Mouse (Mus musculus): ENCODE data around the gene Atp8b3.

Gene Atp8b3

DNA sequence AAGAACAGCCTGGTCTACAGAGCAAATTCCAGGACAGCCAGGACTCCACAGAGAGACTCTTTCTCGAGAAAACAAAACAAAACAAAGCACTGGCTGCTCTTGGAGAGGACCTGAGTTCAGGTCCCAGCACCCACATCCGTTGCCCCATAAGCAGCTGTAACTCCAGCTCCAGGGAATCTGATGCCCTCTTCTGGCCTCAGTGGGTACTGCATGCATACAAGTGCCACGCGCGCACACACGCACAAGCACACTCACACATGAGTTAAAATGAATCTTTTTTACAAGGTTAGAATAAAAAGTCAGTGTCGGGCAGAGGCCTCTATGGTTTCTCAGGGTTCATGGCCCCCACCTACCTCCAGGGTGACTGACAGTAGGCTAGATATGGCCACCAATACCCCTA is 15.6 kb downstream of the Atp8b3 start:
- DNase-seq (ENCODE audit: low read depth, low spot score) = no peak

DNA sequence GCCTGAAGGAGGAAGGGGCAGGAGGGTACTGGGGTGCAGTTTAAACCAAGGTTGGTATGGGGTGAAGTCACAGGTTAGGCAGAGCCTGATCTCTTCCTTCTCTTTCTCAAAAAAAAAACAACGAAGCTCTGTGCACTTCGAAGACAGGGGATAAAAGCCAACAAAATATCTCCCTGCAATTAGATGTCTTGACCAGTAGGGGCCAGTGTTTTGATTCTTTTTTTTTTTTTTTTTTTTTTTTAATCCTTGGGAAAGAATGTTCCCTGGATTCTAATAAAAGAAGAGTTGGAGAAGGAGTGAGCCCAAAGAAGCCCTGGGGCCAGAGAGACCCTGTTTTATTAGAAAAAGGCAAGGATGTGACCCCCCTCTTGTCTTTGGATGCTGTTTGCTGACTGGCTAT is 19.6 kb downstream of the Atp8b3 start:
- no peak for DNase-seq (ENCODE audit: low read depth, low spot score)

DNA sequence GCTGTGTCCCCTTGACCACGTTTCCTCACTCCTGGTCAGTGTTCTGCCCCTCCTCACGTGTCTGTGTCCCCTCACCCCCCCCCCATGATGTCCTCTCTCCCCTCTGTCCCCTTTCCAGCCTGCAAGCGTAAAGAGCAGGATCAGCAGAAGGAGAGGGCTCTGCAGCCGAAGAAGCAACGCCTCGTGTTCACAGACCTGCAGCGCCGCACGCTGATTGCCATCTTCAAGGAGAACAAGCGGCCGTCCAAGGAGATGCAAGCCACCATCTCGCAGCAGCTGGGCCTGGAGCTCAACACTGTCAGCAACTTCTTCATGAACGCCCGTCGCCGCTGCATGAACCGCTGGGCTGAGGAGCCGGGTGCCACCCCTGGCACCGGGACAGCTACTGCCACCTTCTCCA is 25.2 kb downstream of the Atp8b3 start:
- DNase-seq (ENCODE audit: low read depth, low spot score) = no peak

DNA sequence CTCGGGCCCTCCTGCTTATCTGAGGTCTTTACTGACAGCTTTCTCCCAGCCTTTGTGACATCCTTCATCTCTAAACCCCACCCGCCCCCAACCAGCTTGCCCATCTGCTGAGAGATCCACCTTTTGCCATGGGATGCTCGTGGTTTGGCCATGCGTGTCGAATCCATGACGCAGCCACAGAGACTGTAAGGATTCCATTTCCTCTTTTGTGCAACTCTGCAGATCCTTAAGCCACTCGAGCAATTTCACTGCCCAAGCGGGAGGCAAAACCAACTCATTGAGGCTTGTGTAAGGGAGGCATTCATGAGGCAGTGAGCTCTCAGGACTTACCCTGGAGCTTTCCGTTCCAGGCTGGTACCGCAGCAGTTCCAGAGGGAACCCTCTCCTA is 28.7 kb downstream of the Atp8b3 start:
- no peak for DNase-seq (ENCODE audit: low read depth, low spot score)

DNA sequence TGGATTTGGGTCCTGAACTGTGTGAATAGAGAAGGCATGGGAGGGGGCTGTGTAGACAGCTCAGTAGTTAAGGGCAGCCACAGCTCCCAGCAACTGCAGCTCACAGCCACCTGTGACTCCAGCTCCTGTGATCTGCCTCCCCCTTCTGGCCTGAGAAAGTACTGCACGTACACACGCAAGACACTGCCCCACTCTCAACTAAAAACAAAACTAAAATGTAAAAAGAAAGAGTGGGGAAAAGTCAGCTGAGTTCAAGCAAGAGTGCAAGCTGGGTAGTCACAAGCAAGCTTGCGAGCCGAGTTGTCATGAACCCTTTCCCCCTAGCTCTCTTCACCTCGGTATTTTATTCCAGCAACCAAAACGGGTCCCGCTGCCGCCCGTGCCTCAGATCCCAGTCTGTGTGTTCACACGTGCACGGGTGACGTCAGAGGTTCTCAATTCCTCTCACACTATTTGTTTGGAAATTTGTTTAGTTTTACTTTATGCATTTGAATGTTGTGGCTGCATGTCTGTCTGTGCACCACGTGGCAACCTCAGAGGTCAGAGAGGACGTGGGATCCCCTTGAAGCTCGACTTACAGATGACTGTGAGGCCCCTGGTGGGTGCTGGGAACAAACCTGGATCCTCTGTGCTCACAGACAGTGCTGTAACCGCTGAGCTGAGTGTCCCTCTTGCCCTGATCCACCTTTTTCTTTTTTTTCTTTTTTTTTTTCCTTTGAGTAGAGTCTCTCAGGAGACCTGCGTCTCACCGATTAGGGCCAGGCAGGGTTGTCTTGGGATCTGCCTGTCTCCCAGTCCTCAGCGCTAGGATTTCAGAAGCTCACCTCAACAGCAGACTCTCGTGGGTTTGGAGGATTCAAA is 29.3 kb downstream of the Atp8b3 start:
- peak; percentile 62 for DNase-seq (ENCODE audit: low read depth, low spot score)

DNA sequence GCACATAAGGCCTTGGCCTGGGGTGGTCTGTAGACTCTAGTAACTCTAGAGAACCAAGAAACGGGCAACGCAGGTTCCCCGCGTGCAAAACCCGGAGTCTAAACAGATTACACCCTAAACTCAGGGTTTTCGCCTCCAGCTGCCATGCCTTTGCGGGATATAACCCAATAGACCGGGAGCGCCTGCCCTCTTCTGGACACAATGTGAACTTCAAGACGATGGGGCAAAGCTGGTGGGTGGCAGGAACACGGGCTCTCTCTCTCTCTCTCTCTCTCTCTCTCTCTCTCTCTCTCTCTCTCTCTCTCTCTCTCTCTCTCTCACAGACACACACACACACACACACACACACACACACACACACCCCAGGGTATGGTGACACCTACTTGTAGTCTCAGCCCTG is 32.7 kb downstream of the Atp8b3 start:
- peak; percentile 54 for DNase-seq (ENCODE audit: low read depth, low spot score)

DNA sequence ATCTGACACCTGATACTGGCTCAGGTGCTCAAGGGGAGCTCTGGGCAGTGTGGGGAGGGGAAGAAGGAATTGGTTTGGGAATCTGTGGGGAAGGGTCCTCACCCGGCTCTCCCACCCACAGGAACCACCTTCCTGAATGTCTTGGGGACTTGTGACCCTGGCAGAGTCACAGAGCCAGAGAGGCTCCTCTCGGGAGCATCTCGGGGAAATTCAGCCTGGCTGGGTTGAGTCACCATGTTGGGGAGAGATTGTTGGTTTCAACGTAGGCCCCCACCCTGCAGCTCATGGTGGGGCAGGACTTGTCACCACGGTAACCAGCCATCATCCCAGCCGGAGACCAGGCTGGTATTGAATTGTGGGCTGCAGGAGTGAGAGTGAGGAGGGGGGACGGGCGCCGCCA is 34.2 kb downstream of the Atp8b3 start:
- no peak for DNase-seq (ENCODE audit: low read depth, low spot score)

DNA sequence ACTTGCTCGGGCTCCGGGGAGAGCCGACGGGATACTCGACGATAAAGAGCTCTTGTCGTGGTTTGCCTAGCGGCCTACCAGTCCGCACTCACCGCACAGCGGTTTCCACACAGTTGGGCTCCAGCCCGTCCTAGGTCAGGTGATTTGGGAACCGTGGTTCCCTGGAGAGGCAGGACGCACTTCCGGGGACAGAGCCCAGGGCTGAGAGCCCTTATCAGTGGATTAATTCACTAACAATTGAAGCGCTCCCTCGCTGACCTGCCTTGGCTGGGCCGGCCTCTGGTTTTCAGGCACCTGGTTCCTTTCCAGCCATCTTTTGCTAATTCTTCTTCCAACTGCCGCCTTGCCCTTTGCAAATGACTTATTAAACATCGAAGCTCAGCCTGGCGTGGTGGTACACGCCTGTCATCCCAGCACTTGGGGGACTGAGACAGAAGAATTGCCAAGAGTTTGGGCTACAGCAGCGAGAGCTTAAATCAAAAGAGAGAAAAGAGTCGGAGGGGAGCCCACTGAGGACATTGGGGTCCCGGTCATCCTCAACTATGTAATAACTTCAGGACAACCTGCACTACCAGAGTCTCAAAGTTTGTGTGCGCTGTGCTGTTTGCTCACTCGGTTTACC is 35.2 kb downstream of the Atp8b3 start:
- no peak for DNase-seq (ENCODE audit: low read depth, low spot score)

DNA sequence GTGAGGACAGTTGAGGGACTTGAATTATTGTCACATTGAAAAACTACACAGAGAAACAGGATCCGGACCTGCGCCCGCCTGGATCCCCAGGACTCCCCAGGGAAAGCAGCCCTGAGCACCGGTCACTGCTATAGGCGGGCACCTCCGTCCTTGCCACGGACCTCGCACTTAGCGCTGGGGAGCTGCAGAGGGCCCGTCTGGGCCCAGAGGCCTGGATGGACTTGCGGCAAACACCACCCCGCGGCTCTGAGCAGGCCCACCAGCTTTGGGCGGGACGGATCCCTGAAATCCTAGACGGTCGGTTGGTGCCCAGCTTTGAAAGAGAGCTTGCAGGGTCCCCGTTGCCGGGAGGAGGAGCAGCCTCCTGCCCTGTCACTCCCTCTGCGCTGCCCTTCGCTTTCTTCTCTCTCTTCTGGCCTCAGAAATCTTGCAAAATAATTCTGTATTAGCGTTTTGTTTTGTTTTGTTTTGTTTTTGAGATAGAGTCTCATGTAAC is 36.1 kb downstream of the Atp8b3 start:
- DNase-seq (ENCODE audit: low read depth, low spot score) = no peak

DNA sequence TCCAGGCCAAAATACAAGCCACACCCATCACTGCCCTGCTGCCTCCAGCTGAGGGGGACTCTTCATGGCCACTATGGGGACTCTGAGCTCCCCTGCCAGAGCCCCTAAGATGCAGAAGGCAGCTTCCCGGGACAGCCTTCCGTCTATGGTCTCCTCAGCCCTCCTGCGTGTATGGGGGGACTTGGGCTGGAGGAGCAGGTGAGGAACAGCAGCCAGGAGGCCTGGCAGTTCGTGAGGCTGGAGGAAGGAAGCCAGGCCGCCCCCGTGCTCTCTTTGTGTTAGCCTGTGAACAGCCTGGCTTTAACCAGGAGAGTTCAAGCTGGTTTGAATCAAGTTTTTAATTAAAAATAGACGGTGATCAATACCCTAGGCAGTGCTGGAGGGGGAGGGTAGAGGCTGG is 36.6 kb downstream of the Atp8b3 start:
- no peak for DNase-seq (ENCODE audit: low read depth, low spot score)

DNA sequence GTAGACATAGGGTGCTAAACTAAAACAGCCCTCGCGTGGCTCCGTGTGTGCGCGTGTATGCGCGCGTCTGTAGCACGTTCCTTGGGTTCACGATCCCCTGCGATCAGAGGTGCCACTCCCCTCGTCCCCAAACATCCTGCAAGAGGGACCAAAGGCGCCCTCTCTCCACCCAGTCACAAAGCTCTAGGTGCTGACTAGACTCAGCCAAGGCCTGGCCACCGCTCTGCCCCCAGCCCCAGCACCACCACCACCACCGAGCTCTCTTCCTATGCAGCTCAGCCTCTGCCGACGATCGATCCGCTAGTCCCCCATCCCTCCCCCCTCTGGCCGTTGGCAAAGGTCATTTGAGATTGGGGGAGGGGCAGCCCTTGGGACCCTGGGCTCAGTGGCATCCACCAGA is 42.5 kb downstream of the Atp8b3 start:
- DNase-seq (ENCODE audit: low read depth, low spot score) = no peak

DNA sequence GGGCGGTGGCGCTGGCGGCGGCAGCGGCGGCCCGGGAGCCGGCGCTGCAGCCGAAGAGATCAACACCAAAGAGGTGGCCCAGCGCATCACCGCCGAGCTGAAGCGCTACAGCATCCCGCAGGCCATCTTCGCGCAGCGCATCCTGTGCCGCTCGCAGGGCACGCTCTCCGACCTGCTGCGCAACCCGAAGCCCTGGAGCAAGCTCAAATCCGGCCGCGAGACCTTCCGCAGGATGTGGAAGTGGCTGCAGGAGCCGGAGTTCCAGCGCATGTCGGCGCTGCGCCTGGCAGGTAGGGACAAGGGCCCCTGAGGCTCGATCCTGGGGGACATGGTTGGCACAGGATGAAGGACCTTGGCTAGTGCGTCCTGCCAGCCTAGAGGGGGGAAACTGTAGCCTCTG is 43.0 kb downstream of the Atp8b3 start:
- no peak for DNase-seq (ENCODE audit: low read depth, low spot score)

DNA sequence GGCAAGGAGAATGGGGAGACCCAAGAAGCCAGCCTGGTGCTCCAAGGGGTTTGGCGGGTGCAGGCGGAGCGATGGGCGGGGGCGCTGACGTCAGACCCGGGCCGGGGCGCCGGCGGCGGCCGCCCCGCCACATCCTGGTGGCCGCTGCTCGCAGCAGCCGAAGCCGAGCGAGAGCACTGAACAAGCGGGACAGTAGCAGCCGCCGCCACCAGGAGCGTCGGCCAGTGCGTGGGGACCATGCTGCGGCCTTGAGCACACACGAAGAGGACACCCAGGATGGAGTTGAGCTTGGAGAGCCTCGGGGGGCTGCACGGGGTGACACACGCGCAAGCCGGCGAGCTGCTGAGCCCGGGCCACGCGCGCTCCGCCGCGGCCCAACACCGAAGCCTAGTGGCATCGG is 44.2 kb downstream of the Atp8b3 start, which contains the start of gene Onecut3:
Gene Onecut3 (plus strand): TSS at position 104 of the 400 bp plus-strand sequence.
- no peak for DNase-seq (ENCODE audit: low read depth, low spot score)

DNA sequence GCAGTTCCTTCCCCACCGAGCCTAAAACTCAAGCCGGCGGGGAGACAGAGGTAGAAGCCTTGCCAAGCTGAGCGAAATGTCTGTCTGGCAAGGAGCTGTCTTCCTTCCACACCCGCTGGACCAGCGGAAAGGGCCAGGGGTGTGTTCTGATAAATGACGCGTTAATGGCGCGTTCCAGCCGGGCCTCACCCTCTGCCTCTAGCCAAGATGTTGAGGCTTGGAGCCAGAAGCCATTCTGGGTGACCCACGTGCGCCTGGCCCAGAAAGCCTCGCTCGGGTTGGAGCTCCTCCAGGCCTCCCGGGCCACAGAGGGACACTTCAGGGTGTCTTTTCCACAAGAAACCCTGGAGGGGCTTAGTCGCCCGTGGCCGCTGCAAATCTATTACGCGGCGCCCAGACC is 48.9 kb downstream of the Atp8b3 start:
- no peak for DNase-seq (ENCODE audit: low read depth, low spot score)

DNA sequence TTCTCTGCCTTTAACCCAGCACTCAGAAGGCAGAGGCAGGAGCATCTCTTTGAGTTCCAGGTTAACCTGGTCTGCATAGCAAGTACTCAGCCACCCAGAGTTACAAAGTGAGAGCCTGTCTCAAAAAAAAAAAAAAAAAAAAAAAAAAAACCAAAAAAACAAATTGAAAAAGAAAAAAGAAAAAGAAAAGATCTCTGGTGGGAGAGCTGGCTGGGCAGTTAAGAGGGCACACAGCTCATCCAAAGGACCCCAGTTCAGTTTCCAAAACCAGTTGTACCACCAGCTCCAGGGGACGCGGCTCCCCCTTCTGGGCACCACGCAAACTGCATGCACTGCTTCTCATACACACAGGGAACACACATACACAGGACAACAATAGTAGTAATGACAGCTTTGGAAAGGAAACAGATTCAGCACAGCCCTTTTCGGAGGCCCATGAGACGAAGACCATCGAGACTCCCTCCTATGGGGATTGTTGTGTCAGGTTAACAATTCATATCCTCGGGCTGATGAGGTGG is 52.0 kb downstream of the Atp8b3 start:
- no peak for DNase-seq (ENCODE audit: low read depth, low spot score)

DNA sequence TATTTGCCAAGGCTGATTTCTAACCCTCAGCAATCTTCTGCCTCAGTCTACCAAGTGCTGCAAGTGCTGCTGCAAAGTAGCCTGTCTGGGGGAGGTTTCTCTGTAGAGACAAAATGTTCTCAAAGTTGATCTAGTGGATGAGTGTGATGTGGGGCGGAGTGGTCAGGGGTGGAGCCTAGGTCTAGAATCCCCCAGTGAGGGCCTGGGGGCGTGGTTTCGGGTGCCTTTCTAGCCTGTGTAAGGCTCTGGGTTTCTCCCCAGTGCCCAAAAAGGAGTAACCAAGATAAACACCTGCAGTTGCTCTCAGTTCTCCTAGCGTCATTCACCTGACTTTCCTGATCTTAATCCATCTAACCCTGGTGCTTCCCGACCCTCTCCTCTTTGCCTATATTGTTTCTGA is 57.9 kb downstream of the Atp8b3 start:
- DNase-seq (ENCODE audit: low read depth, low spot score) = no peak

DNA sequence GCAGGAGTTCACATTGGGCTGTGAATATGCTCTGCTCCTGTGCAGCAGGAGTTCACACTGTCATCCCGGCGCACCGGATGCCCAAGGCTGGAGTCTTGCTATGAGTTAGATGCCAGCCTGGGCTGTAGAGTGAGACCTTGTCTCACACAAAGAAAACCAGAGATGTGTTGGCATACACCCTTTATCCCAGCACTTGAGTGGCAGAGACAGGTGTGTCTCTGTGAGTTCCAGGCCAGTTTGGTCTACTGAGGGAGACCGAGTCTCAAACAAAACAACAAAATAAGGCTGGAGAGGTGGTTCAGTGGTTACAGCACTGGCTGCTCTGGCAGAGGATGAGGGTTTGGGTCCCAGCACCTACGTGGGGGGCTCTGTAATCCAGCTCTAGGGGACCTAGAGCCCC is 60.4 kb downstream of the Atp8b3 start:
- DNase-seq (ENCODE audit: low read depth, low spot score) = no peak

DNA sequence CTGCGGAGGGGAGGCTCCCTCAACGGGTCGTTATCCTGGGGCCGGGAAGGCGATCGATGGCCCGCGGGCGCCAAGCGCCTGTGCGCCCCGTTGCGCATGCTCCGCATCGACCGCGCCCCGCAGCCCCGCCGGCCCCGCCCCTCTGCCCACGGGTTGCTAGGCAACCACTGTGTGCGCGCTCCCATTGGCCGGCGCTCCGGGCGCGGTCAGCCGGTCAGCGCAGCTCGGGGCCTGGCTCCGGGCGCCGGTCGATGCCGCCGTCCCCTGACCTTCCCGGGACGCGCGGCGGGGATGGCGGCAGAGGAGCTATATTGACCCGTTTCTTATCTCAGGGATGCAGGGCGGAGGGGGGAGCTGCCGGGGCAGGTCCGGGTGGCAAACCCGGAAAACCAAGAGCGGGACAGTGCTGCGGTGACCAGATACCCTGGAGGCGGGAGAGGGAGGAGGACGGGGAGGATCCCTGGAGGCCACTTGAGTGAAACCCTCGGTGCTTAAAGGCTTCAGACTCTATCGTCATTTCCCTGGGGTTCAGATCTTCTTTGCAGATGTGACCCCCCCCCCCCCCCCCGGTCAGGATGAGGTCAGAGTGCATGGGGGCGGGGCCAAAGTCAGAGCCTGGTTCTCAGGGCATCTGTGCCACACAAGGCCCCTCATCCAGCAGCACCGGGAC is 63.5 kb downstream of the Atp8b3 start:
- DNase-seq (ENCODE audit: low read depth, low spot score) = peak; percentile 83

All from c-Kit-negative CD71-positive TER-119-positive erythroid progenitor cells, embryonic 14.5 days (primary cell).